Mouse (Mus musculus): Measurements from ENCODE around the gene Prkaca. TPM values are rescaled to one million over a fixed set of nuclear protein-coding genes. Genes with fewer than 3 reads are reported as not detected.
"Not testable (repeated sequence)": the region's sequence is repeated elsewhere in the genome, so short reads cannot be mapped to it uniquely, and the experiment has no call there.

Prkaca gene
- polyA plus RNA-seq, 1 experiment from 2014 or later = 59.2 TPM

DNA sequence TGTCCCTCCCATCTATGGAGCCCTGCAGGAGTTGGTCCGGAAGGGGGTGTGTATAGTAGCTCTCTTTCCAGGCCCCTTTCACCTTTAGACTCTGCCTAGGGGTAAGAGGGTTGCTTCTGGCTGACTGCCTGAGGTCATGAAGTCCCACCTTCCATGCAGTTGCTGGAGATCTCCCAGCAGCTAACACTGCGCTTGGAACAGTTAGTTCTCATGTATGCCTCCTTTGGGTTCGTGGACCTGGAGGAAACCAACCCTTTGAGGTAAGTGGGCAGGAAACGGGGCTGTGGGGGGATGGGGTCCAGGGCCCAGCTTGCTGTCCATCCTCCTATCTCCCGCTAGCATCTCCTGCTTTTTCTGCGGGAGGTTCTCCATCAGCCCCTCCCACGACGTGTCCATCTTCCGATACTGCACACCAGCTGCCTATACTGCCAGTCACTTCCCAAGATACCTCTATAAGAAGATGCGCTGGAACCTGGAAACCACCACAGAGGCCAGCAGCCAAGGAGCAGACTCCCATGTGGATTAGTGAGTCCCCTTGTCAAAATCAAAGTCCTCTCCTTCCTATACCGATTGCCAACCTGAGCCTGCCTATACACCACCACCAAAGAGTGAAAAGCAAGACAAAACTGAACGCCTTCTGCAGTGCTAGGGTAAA is 30.3 kb downstream of the Prkaca start:
- Histone ChIP-seq H3K79me2 (ENCODE audit: inconsistent target) (peaks cover 24% of the 10 kb centered on the region; the same call in 1 of the 2 replicates), H3K4me3 (ENCODE audit: inconsistent target) (no peak overlapping the region), H3K27ac (no peak overlapping the region), H3K36me3 (ENCODE audit: inconsistent target) (no peaks in the 10 kb centered on the region; the same call in 1 of the 2 replicates)
- 93% methylated on average over 12 of the region's 12 CpGs for WGBS (ENCODE audit: missing documents)

DNA sequence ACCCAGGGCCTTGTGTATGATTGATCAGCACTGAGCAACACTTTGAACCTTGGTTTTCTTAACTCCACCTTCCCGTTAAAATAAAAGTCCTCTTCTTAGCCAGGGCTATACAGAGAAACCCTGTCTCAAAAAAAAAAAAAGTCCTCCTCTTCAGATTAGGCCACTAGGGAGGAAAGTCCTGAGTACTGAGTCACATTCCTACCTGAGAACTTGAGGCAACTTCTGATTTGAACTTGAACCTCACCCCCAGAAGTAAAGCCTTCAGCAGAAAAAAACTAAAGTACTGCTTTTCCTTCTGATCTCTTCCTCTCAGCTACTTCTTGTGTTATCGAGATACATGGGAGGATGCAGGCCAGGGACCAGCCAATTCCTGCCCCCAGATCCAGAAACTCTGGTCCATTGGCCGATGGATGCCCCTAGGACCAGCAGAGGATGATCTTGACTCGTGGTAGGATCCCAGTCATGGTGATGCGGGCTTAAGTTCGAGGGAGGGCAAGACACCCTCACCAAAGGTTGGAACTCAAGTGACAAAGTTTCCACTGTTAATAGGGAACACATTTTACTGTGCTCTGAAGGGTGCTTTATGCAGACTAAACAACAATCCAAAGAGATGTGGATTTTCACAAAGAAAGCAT is 30.9 kb downstream of the Prkaca start:
- H3K36me3 ChIP-seq (ENCODE audit: inconsistent target) = no peaks in the 10 kb centered on the region; the same call in 1 of the 2 replicates
- 74% methylated on average over 6 of the region's 6 CpGs for WGBS (ENCODE audit: missing documents)
- peak overlapping the region; percentile 86 for H3K27ac ChIP-seq
- peak overlapping the region; percentile 49 for H3K4me3 ChIP-seq (ENCODE audit: inconsistent target)
- H3K79me2 ChIP-seq (ENCODE audit: inconsistent target) = peaks cover 24% of the 10 kb centered on the region; the same call in 1 of the 2 replicates

- Histone ChIP-seq H3K4me3 (ENCODE audit: inconsistent target) (peak overlapping the region; percentile 49), H3K36me3 (ENCODE audit: inconsistent target) (no peaks in the 10 kb centered on the region; the same call in 1 of the 2 replicates), H3K79me2 (ENCODE audit: inconsistent target) (peaks cover 18% of the 10 kb centered on the region; the same call in 1 of the 2 replicates), H3K27ac (peak overlapping the region; percentile 86)
- WGBS (ENCODE audit: missing documents) = 3% methylated on average over 30 of the region's 30 CpGs
Measured at GRCm38 (mm10) chr8:84004533-84005201, 31.9 kb downstream of the Prkaca start.

- not testable (repeated sequence) for H3K36me3 ChIP-seq (ENCODE audit: inconsistent target); H3K4me3 ChIP-seq (ENCODE audit: inconsistent target)
- WGBS (ENCODE audit: missing documents) = 98% methylated on average over 7 of the region's 7 CpGs
- Histone ChIP-seq H3K27ac (peak overlapping the region; percentile 86), H3K79me2 (ENCODE audit: inconsistent target) (peaks cover 18% of the 10 kb centered on the region; the same call in 1 of the 2 replicates)
Measured at GRCm38 (mm10) chr8:84005502-84005901, 32.7 kb downstream of the Prkaca start.

GRCm38 (mm10) chr8:84008362-84008761 is 35.6 kb downstream of the Prkaca start:
- Histone ChIP-seq H3K79me2 (ENCODE audit: inconsistent target) (peaks cover 9% of the 10 kb centered on the region; the same call in 1 of the 2 replicates), H3K36me3 (ENCODE audit: inconsistent target) (no peaks in the 10 kb centered on the region), H3K4me3 (ENCODE audit: inconsistent target) (no peak overlapping the region), H3K27ac (no peak overlapping the region)
- WGBS (ENCODE audit: missing documents) = 81% methylated on average over 7 of the region's 7 CpGs

GRCm38 (mm10) chr8:84009876-84010275 is 37.1 kb downstream of the Prkaca start:
- WGBS (ENCODE audit: missing documents) = 2% methylated on average over 11 of the region's 11 CpGs

GRCm38 (mm10) chr8:84010625-84011611 is 38.1 kb downstream of the Prkaca start:
- no peak overlapping the region for H3K27ac ChIP-seq
- no peaks in the 10 kb centered on the region for H3K36me3 ChIP-seq (ENCODE audit: inconsistent target)
- H3K79me2 ChIP-seq (ENCODE audit: inconsistent target) = no peaks in the 10 kb centered on the region
- WGBS (ENCODE audit: missing documents) = 5% methylated on average over 72 of the region's 83 CpGs
- H3K4me3 ChIP-seq (ENCODE audit: inconsistent target) = no peak overlapping the region

More at GRCm38 (mm10) chr8:84009876-84010275, 37.1 kb downstream of the Prkaca start:
- H3K4me3 ChIP-seq (ENCODE audit: inconsistent target) = no peak overlapping the region
- no peaks in the 10 kb centered on the region for H3K36me3 ChIP-seq (ENCODE audit: inconsistent target)
- H3K79me2 ChIP-seq (ENCODE audit: inconsistent target) = no peaks in the 10 kb centered on the region
- H3K27ac ChIP-seq = no peak overlapping the region

- Histone ChIP-seq H3K79me2 (ENCODE audit: inconsistent target) (no peaks in the 10 kb centered on the region), H3K36me3 (ENCODE audit: inconsistent target) (no peaks in the 10 kb centered on the region), H3K27ac (peak within 1 kb of the TSS; percentile 36; the same call in 1 of the 2 replicates), H3K4me3 (ENCODE audit: inconsistent target) (peak within 1 kb of the TSS; percentile 30)
- 3% methylated on average over 40 of the region's 45 CpGs for WGBS (ENCODE audit: missing documents)
Measured at GRCm38 (mm10) chr8:84011705-84012498, 39.1 kb downstream of the Prkaca start, which contains the start of gene 2210011C24Rik. TSS of gene 2210011C24Rik (minus strand) at chr8:84012171.

- Histone ChIP-seq H3K36me3 (ENCODE audit: inconsistent target) (no peaks in the 10 kb centered on the region), H3K4me3 (ENCODE audit: inconsistent target) (peak overlapping the region; percentile 30; the same call in 1 of the 2 replicates), H3K27ac (peak overlapping the region; percentile 36; the same call in 1 of the 2 replicates), H3K79me2 (ENCODE audit: inconsistent target) (no peaks in the 10 kb centered on the region)
- WGBS (ENCODE audit: missing documents) = 26% methylated on average over 34 of the region's 35 CpGs
Measured at GRCm38 (mm10) chr8:84012499-84013165, 39.8 kb downstream of the Prkaca start.

DNA sequence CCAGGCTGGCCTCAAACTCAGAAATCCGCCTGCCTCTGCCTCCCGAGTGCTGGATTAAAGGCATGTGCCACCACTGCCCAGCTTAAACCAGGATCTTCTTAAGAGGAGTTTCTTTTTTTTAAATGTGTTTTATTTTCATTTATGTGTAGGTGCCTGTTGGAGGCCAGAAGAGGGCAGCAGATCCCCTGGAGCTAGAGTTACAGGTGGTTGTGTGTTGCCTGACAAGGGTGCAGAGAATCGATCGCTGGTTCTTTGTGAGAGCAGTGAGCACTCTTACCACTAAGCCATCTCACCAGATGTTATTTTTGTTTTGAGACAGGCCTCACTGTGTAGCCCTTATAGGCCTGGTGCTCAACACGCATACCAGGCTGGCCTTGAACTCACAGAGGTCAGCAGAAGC is 43.0 kb downstream of the Prkaca start:
- WGBS (ENCODE audit: missing documents) = 93% methylated on average over 5 of the region's 5 CpGs
- no peak overlapping the region for H3K4me3 ChIP-seq (ENCODE audit: inconsistent target)
- H3K27ac ChIP-seq = no peak overlapping the region
- H3K36me3 ChIP-seq (ENCODE audit: inconsistent target) = no peaks in the 10 kb centered on the region
- H3K79me2 ChIP-seq (ENCODE audit: inconsistent target) = no peaks in the 10 kb centered on the region

- Histone ChIP-seq H3K27ac (no peak overlapping the region), H3K36me3 (ENCODE audit: inconsistent target) (no peaks in the 10 kb centered on the region), H3K79me2 (ENCODE audit: inconsistent target) (no peaks in the 10 kb centered on the region), H3K4me3 (ENCODE audit: inconsistent target) (no peak overlapping the region)
- 67% methylated on average over 9 of the region's 9 CpGs for WGBS (ENCODE audit: missing documents)
Measured at GRCm38 (mm10) chr8:84019738-84020137, 46.9 kb downstream of the Prkaca start.

GRCm38 (mm10) chr8:84021096-84021495 is 48.3 kb downstream of the Prkaca start, which contains the start of gene Palm3:
TSS of gene Palm3 (plus strand) at chr8:84021471.
- Histone ChIP-seq H3K4me3 (ENCODE audit: inconsistent target) (no peak within 1 kb of the TSS), H3K36me3 (ENCODE audit: inconsistent target) (no peaks in the 10 kb centered on the region), H3K27ac (no peak within 1 kb of the TSS), H3K79me2 (ENCODE audit: inconsistent target) (no peaks in the 10 kb centered on the region)
- WGBS (ENCODE audit: missing documents) = 68% methylated on average over 15 of the region's 18 CpGs

DNA sequence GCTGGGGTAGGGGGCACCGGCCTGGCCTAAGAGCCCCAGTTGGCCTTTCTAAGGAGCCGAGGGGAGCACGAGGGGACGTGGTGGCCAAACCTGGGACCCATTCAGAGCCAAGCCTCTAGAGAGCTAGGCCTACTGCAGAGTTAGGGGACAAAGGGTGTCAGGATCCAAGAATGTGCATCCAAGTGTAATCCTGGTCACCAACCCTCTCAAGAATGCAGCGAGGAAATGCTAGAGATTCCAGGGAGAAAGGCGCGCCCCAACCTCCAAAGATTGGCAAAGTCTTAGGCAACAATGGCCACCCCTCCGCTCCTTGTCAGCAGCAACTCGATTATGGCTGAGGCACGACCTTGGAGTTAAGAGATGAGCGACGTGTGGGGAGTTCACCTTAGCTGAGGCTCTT is 48.8 kb downstream of the Prkaca start:
- Histone ChIP-seq H3K79me2 (ENCODE audit: inconsistent target) (no peaks in the 10 kb centered on the region), H3K4me3 (ENCODE audit: inconsistent target) (no peak overlapping the region), H3K36me3 (ENCODE audit: inconsistent target) (no peaks in the 10 kb centered on the region), H3K27ac (no peak overlapping the region)
- WGBS (ENCODE audit: missing documents) = 72% methylated on average over 9 of the region's 12 CpGs

All from macrophage (primary cell).